Mouse (Mus musculus): Measurements from ENCODE around the gene Llgl2. TPM values are rescaled to one million over a fixed set of nuclear protein-coding genes. Genes with fewer than 3 reads are reported as not detected.
A peak's percentile ranks its signal among the peaks of the same experiment; 100 is the strongest.

Llgl2 gene
- total RNA-seq, 2 experiments from 2014 or later = 1.6 to 2.3 TPM

- no peak for DNase-seq (ENCODE audit: low spot score in 2 of 2)
- no peak for TF ChIP-seq CTCF (conservative IDR thresholded peaks at IDR 0.05)
- Histone ChIP-seq H3K4me3 (no peak overlapping the region), H3K27ac (no peak overlapping the region)
These were observed 7.7 kb downstream of the Llgl2 start for GRCm38 (mm10) chr11:115831518-115831917.

- DNase-seq (ENCODE audit: low spot score in 2 of 2) = no peak
- no peak overlapping the region for H3K4me3 ChIP-seq
- no peak overlapping the region for H3K27ac ChIP-seq
- TF ChIP-seq CTCF (conservative IDR thresholded peaks at IDR 0.05) = no peak
These were observed 8.2 kb downstream of the Llgl2 start for GRCm38 (mm10) chr11:115832064-115832463.

- Histone ChIP-seq H3K27ac (no peak overlapping the region), H3K4me3 (no peak overlapping the region)
- DNase-seq (ENCODE audit: low spot score in 2 of 2) = no peak
- TF ChIP-seq CTCF (conservative IDR thresholded peaks at IDR 0.05) = no peak
These were observed 8.7 kb downstream of the Llgl2 start for GRCm38 (mm10) chr11:115832523-115832922.

- DNase-seq (ENCODE audit: low spot score in 2 of 2) = no peak
- no peak for TF ChIP-seq CTCF (conservative IDR thresholded peaks at IDR 0.05)
- no peak overlapping the region for H3K27ac ChIP-seq
These were observed 9.2 kb downstream of the Llgl2 start for GRCm38 (mm10) chr11:115833021-115833513.

GRCm38 (mm10) chr11:115834033-115834432 lies 10.2 kb downstream of the Llgl2 start:
- no peak for TF ChIP-seq CTCF (conservative IDR thresholded peaks at IDR 0.05)

More at GRCm38 (mm10) chr11:115833021-115833513, 9.2 kb downstream of the Llgl2 start:
- no peak overlapping the region for H3K4me3 ChIP-seq

GRCm38 (mm10) chr11:115836656-115837395 lies 13.0 kb downstream of the Llgl2 start:
- no peak overlapping the region for H3K4me3 ChIP-seq
- no peak overlapping the region for H3K27ac ChIP-seq
- no peak for TF ChIP-seq CTCF (conservative IDR thresholded peaks at IDR 0.05)
- no peak for DNase-seq (ENCODE audit: low spot score in 2 of 2)

More at GRCm38 (mm10) chr11:115834033-115834432, 10.2 kb downstream of the Llgl2 start:
- Histone ChIP-seq H3K27ac (no peak overlapping the region), H3K4me3 (no peak overlapping the region)
- no peak for DNase-seq (ENCODE audit: low spot score in 2 of 2)

- no peak overlapping the region for H3K27ac ChIP-seq
- no peak for DNase-seq (ENCODE audit: low spot score in 2 of 2)
- no peak for TF ChIP-seq CTCF (conservative IDR thresholded peaks at IDR 0.05)
- H3K4me3 ChIP-seq = no peak overlapping the region
These were observed 13.9 kb downstream of the Llgl2 start for GRCm38 (mm10) chr11:115837606-115838345.

- DNase-seq (ENCODE audit: low spot score in 2 of 2) = no peak
- Histone ChIP-seq H3K4me3 (no peak overlapping the region), H3K27ac (no peak overlapping the region)
- no peak for TF ChIP-seq CTCF (conservative IDR thresholded peaks at IDR 0.05)
These were observed 15.1 kb downstream of the Llgl2 start for GRCm38 (mm10) chr11:115838895-115839311.

- Histone ChIP-seq H3K27ac (no peak overlapping the region), H3K4me3 (no peak overlapping the region)
- no peak for DNase-seq (ENCODE audit: low spot score in 2 of 2)
- TF ChIP-seq CTCF (conservative IDR thresholded peaks at IDR 0.05) = no peak
These were observed 15.9 kb downstream of the Llgl2 start for GRCm38 (mm10) chr11:115839732-115840131.

GRCm38 (mm10) chr11:115841044-115841443 lies 17.2 kb downstream of the Llgl2 start:
- Histone ChIP-seq H3K4me3 (no peak overlapping the region), H3K27ac (no peak overlapping the region)
- peak; percentile 41 for TF ChIP-seq CTCF (conservative IDR thresholded peaks at IDR 0.05)
- no peak for DNase-seq (ENCODE audit: low spot score in 2 of 2)

GRCm38 (mm10) chr11:115841961-115842550 lies 18.2 kb downstream of the Llgl2 start:
- Histone ChIP-seq H3K4me3 (no peak overlapping the region), H3K27ac (no peak overlapping the region)
- DNase-seq (ENCODE audit: low spot score in 2 of 2) = no peak
- no peak for TF ChIP-seq CTCF (conservative IDR thresholded peaks at IDR 0.05)

- no peak overlapping the region for H3K27ac ChIP-seq
- no peak for TF ChIP-seq CTCF (conservative IDR thresholded peaks at IDR 0.05)
- H3K4me3 ChIP-seq = no peak overlapping the region
- no peak for DNase-seq (ENCODE audit: low spot score in 2 of 2)
These were observed 19.5 kb downstream of the Llgl2 start for GRCm38 (mm10) chr11:115843141-115843890.
